Comparison of ENCODE assay signal across 32 mouse cellular contexts in genomic region chr14:44847740-44848139, GRCm38 (mm10). TPM values are rescaled to one million over a fixed set of nuclear protein-coding genes. Genes with fewer than 3 reads are reported as not detected.
"Had no signal": no experiment of that assay in that cellular context is flagged by ENCODE, and none has a peak within 500 bp of the region (broad histone marks: within the 10 kb centered on the region; RNA-seq: fewer than 3 reads in every experiment).

No protein-coding gene starts in this region.

- H3K4me3 ChIP-seq: heart, embryonic 10.5 days; heart, embryonic 12.5 days; hindbrain, embryonic 10.5 days; hindbrain, embryonic 12.5 days; intestine, embryonic 15.5 days; kidney, embryonic 15.5 days; layer of hippocampus, adult 2 months; left cerebral cortex, adult 2 months; limb, embryonic 10.5 days; limb, embryonic 12.5 days; liver, embryonic 13.5 days had no signal

- H3K27me3 ChIP-seq: heart, embryonic 12.5 days; hindbrain, embryonic 12.5 days; intestine, embryonic 15.5 days; limb, embryonic 12.5 days; liver, embryonic 13.5 days had no signal

- H3K27ac ChIP-seq: heart, embryonic 10.5 days; hindbrain, embryonic 10.5 days; hindbrain, embryonic 12.5 days; hindbrain, embryonic 14.5 days; intestine, embryonic 15.5 days; kidney, embryonic 15.5 days; kidney, postnatal 0 days; layer of hippocampus, adult 2 months; left cerebral cortex, adult 2 months; limb, embryonic 10.5 days; limb, embryonic 12.5 days; liver, embryonic 13.5 days had no signal

- H3K36me3 ChIP-seq: heart, embryonic 10.5 days; heart, embryonic 12.5 days; hindbrain, embryonic 10.5 days; hindbrain, embryonic 12.5 days; intestine, embryonic 15.5 days; kidney, embryonic 15.5 days; limb, embryonic 10.5 days; limb, embryonic 12.5 days; liver, embryonic 13.5 days had no signal

- ATAC-seq: hindbrain, embryonic 16.5 days; inflammation-experienced regulatory T-cells, adult 6 months; intestine, embryonic 15.5 days had no signal

- H3K4me1 ChIP-seq: intestine, embryonic 15.5 days; kidney, embryonic 15.5 days; liver, embryonic 13.5 days had no signal

- DNase-seq: gastrocnemius, postnatal 14 days; gastrocnemius, postnatal 36 days; heart, adult 18-20 months; heart, postnatal 10 days; heart, postnatal 4 days; kidney, adult 11 months; kidney, adult 2 months; kidney, adult 9 months; kidney, postnatal 14 days; kidney, postnatal 36 days; liver; liver, embryonic 13.5 days had no signal

- H3K9ac ChIP-seq: heart, embryonic 12.5 days; hindbrain, embryonic 12.5 days; hindbrain, embryonic 14.5 days; intestine, embryonic 15.5 days; kidney, embryonic 15.5 days; limb, embryonic 12.5 days; liver, embryonic 13.5 days had no signal

- H3K9me3 ChIP-seq: heart, embryonic 10.5 days; heart, embryonic 12.5 days; hindbrain, embryonic 10.5 days; hindbrain, embryonic 12.5 days; intestine, embryonic 15.5 days; kidney, embryonic 15.5 days; limb, embryonic 10.5 days; limb, embryonic 12.5 days; liver, embryonic 13.5 days had no signal

- H3K4me2 ChIP-seq: heart, embryonic 12.5 days; hindbrain, embryonic 12.5 days; hindbrain, embryonic 14.5 days; intestine, embryonic 15.5 days; kidney, embryonic 15.5 days; limb, embryonic 12.5 days; liver, embryonic 11.5 days; liver, embryonic 13.5 days had no signal

RNA-seq across cellular contexts. Expression of gene Ptgdr, which starts 11.4 kb away (rescaled TPM):
- total RNA-seq: gastrocnemius, adult 18-20 months; gastrocnemius, postnatal 36 days; heart, adult 18-20 months; heart, adult 8-10 months; heart, postnatal 10 days; heart, postnatal 25 days; heart, postnatal 4 days had no signal
- polyA plus RNA-seq: heart, embryonic 10.5 days; heart, embryonic 12.5 days; heart, embryonic 14.5 days; heart, embryonic 16.5 days; hindbrain, embryonic 10.5 days; inflammation-experienced regulatory T-cells, adult 6 months; intestine, embryonic 15.5 days; kidney, adult 2 months; kidney, embryonic 15.5 days; kidney, postnatal 0 days; liver, embryonic 11.5 days; liver, embryonic 13.5 days had no signal
